Mouse (Mus musculus) stomach, postnatal 0 days (tissue): ENCODE data around the gene Ehd4.

Experiments used
- CTCF ChIP-seq: IDR thresholded peaks from 2 replicates; pipeline ENCODE4 v1.5.1; 2016; ENCODE audit warnings: antibody characterized with exemption, low read depth, mild to moderate bottlenecking, moderate library complexity
- EP300 ChIP-seq: optimal IDR thresholded peaks from 2 replicates; pipeline ENCODE3; 2016; ENCODE audit warnings: antibody characterized with exemption

- TF ChIP-seq EP300 (no peak), CTCF (no peak)
Measured at GRCm38 (mm10) chr2:120113963-120114362, 40.4 kb downstream of the Ehd4 start.
